Mouse (Mus musculus) liver, embryonic 11.5 days (tissue): ENCODE results near the gene a. TPM values are rescaled to one million over a fixed set of nuclear protein-coding genes. Genes with fewer than 3 reads are reported as not detected.

Experiments used
- ATAC-seq: fragments of 200-750 bp; cut with Nextera tagmentation; replicated peaks from 2 replicates; pipeline ENCODE4 v1.8.0; 2017; ENCODE audit warnings: moderate number of reproducible peaks, mild to moderate bottlenecking, moderate TSS enrichment, moderate library complexity; ENCODE audit not compliant: low FRiP score
- DNase-seq: peaks from one replicate; pipeline ENCODE4 v3.0.0-alpha.2; 2017; ENCODE audit warnings: low spot score
- H3K27ac ChIP-seq: fragments of 300-500 bp; sonication (generic); 2 replicates; pipeline ENCODE4 v1.5.1; 2014; ENCODE audit warnings: mild to moderate bottlenecking, low read depth, low read length, control low read depth
- H3K27me3 ChIP-seq: fragments of 300-500 bp; sonication (generic); replicated peaks from 2 replicates; pipeline ENCODE4 v1.6.1; 2014; ENCODE audit warnings: low read length, mixed read lengths; ENCODE audit not compliant: control insufficient read depth, insufficient read depth
- H3K36me3 ChIP-seq: fragments of 300-500 bp; sonication (generic); 2 replicates; pipeline ENCODE4 v1.6.1; 2014; ENCODE audit warnings: mild to moderate bottlenecking, low read length, moderate library complexity, mixed read lengths; ENCODE audit not compliant: control insufficient read depth, insufficient read depth
- H3K4me1 ChIP-seq: fragments of 300-500 bp; sonication (generic); replicated peaks from 2 replicates; pipeline ENCODE4 v1.6.1; 2014; ENCODE audit warnings: low read length, mixed read lengths; ENCODE audit not compliant: control insufficient read depth, insufficient read depth
- H3K4me2 ChIP-seq: fragments of 300-500 bp; sonication (generic); 2 replicates; pipeline ENCODE4 v1.6.1; 2014; ENCODE audit warnings: mild to moderate bottlenecking, control low read depth, moderate library complexity
- H3K4me3 ChIP-seq: fragments of 300-500 bp; sonication (generic); 2 replicates; pipeline ENCODE4 v1.5.1; 2014; ENCODE audit warnings: low read depth, low read length, control low read depth
- H3K9ac ChIP-seq: fragments of 300-500 bp; sonication (generic); 2 replicates; pipeline ENCODE4 v1.6.1; 2014; ENCODE audit warnings: low read depth, low read length, control low read depth
- H3K9me3 ChIP-seq: fragments of 300-500 bp; sonication (generic); 2 replicates; pipeline ENCODE4 v1.6.1; 2016; ENCODE audit warnings: low read length, inconsistent platforms, mixed read lengths; ENCODE audit not compliant: control insufficient read depth
- WGBS: fragments of 180-500 bp; shearing (Covaris S2); extraction: QIAGEN DNeasy Blood & Tissue Kit; methylation state at CpG from one replicate; pipeline ENCODE4 v1.1.7; 2014; 5-methylcytosine and 5-hydroxymethylcytosine counted together
- polyA plus RNA-seq: library from polyadenylated mRNA; unstranded; fragments of >200 nt; fragmentation: Nextera tagmentation; extraction: Ambion mirVana; gene quantifications from 2 replicates; pipeline ENCODE4 v1.2.1, GENCODE M21; 2014

The a gene
- polyA plus RNA-seq, 1 experiment from 2014 or later: 0.62 TPM

DNA sequence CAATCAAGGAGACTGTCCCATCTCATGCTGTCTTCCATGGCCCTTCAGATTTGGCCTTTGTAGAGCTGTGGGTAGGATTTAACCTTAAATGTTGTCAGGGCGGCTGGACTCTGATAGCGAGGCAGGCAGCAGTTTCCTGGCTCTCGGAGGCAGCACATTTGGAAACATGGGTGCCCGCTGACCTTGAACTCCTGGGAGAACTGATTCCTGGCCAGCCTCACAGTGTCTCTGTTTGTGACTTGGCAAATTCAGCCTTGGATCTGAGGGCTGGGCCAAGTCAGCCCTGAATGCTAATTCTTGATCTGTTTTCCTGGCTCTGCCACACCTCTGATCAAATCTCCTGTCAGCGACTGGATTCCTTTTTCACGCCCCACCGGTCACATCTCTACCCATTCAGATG is 14.7 kb upstream of the a start:
- Histone ChIP-seq H3K4me2 (no peak overlapping the region), H3K27ac (no peak overlapping the region), H3K36me3 (no peaks in the 10 kb centered on the region), H3K4me3 (no peak overlapping the region), H3K27me3 (no peaks in the 10 kb centered on the region), H3K4me1 (no peaks in the 10 kb centered on the region), H3K9ac (no peak overlapping the region), H3K9me3 (no peaks in the 10 kb centered on the region)
- no peak for DNase-seq
- 56% methylated on average over 7 of the region's 7 CpGs for WGBS
- no peak for ATAC-seq

- Histone ChIP-seq H3K27ac (no peak overlapping the region), H3K9me3 (no peaks in the 10 kb centered on the region), H3K9ac (no peak overlapping the region), H3K27me3 (no peaks in the 10 kb centered on the region), H3K4me2 (no peak overlapping the region), H3K36me3 (no peaks in the 10 kb centered on the region), H3K4me3 (no peak overlapping the region), H3K4me1 (no peaks in the 10 kb centered on the region)
- ATAC-seq: no peak
- 67% methylated on average over 3 of the region's 3 CpGs for WGBS
- no peak for DNase-seq
Observed at GRCm38 (mm10) chr2:154779648-154780047, 11.6 kb upstream of the a start.

GRCm38 (mm10) chr2:154782361-154782760 is 8.8 kb upstream of the a start:
- Histone ChIP-seq H3K9me3 (no peaks in the 10 kb centered on the region), H3K4me3 (no peak overlapping the region), H3K4me1 (peaks cover 17% of the 10 kb centered on the region), H3K36me3 (no peaks in the 10 kb centered on the region), H3K9ac (no peak overlapping the region), H3K27ac (no peak overlapping the region), H3K27me3 (no peaks in the 10 kb centered on the region), H3K4me2 (no peak overlapping the region)
- DNase-seq: no peak
- WGBS: 74% methylated on average over 4 of the region's 4 CpGs
- no peak for ATAC-seq

DNA sequence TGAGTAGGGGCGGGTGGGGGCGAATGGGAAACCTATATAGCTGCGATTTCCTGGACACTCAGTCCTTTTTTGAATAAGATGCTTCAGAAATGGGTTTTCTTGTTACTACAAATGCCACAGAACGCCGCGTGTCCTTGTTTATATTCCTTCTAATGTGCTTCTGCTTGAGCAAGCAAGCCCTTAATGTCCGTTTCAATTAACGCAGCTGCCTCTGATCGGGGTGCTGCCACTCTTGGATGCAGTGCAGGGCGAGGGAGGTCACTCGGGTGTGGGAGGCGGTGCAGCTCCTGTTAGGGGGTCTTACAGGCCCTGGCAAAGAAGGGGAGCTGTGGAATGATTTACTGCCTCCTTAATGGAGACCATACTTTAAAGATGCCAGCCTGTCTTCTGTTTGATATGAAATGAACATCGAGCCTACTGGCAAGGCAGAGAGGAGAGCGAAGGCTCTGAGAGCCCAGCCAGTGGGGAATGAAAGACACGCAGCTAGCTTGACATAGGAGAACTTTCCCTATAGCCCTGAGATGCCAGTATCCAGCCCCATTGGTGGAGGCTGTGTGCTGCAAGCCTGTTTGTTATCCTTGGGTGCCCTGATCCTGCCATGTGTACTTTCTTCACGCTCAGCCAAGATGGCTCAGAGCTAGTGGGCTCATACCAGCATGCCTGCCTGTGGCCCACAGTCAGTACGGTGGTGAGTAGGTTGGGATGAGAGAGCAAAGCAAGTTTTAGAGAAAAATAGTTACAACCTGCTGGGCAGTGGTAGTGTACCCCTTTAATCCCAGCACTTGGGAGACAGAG is 8.1 kb upstream of the a start:
- ATAC-seq: no peak
- no peak overlapping the region for H3K4me3 ChIP-seq
- H3K9me3 ChIP-seq: no peaks in the 10 kb centered on the region
- H3K36me3 ChIP-seq: no peaks in the 10 kb centered on the region
- no peak overlapping the region for H3K27ac ChIP-seq
- 79% methylated on average over 17 of the region's 17 CpGs for WGBS
- H3K27me3 ChIP-seq: no peaks in the 10 kb centered on the region
- H3K4me1 ChIP-seq: peaks cover 17% of the 10 kb centered on the region
- no peak overlapping the region for H3K4me2 ChIP-seq
- H3K9ac ChIP-seq: 0 out of 2 replicates have a peak overlapping the region, but pooled peaks have one; percentile 9
- DNase-seq: no peak

DNA sequence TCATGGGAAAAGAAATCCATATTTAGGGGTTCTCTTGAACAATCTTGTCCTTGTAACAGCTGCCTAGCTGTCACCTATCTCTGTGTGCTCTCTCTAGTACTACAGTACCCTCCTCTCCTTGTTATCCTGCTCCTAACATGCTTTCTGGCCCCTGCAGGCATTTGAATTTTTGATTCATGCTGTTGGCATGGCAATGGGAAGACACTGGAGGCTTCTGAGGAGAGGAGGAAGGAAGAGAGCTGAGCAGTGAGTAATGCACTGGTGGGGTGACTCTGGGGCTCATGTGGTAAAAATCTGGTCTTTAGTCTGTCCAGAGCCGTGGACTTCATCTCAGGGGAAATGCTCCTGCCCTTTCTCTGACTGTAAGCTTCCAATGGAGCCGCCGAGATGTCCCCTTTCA is 5.9 kb upstream of the a start:
- WGBS: 63% methylated on average over 3 of the region's 3 CpGs
- DNase-seq (no peak), ATAC-seq (no peak)
- Histone ChIP-seq H3K27ac (no peak overlapping the region), H3K9me3 (no peaks in the 10 kb centered on the region), H3K27me3 (no peaks in the 10 kb centered on the region), H3K9ac (no peak overlapping the region), H3K4me2 (no peak overlapping the region), H3K36me3 (no peaks in the 10 kb centered on the region), H3K4me1 (peaks cover 28% of the 10 kb centered on the region), H3K4me3 (no peak overlapping the region)

- peak overlapping the region; percentile 68 for H3K27ac ChIP-seq
- ATAC-seq: peak; percentile 37
- H3K4me1 ChIP-seq: peaks cover 28% of the 10 kb centered on the region
Observed at GRCm38 (mm10) chr2:154786187-154786586, 5.0 kb upstream of the a start.

GRCm38 (mm10) chr2:154786776-154787175 is 4.4 kb upstream of the a start:
- peak overlapping the region; percentile 68 for H3K27ac ChIP-seq
- H3K4me2 ChIP-seq: peak overlapping the region; percentile 48
- H3K4me3 ChIP-seq: no peak overlapping the region
- 81% methylated on average over 11 of the region's 11 CpGs for WGBS
- no peaks in the 10 kb centered on the region for H3K27me3 ChIP-seq
- ATAC-seq (no peak), DNase-seq (no peak)
- no peaks in the 10 kb centered on the region for H3K9me3 ChIP-seq
- H3K4me1 ChIP-seq: peaks cover 28% of the 10 kb centered on the region
- peak overlapping the region; percentile 43 for H3K9ac ChIP-seq
- no peaks in the 10 kb centered on the region for H3K36me3 ChIP-seq

More at GRCm38 (mm10) chr2:154786187-154786586, 5.0 kb upstream of the a start:
- H3K9ac ChIP-seq: peak overlapping the region; percentile 43
- H3K36me3 ChIP-seq: no peaks in the 10 kb centered on the region
- H3K4me3 ChIP-seq: no peak overlapping the region
- peak overlapping the region; percentile 48 for H3K4me2 ChIP-seq
- no peaks in the 10 kb centered on the region for H3K27me3 ChIP-seq
- peak; percentile 64 for DNase-seq
- 31% methylated on average over 3 of the region's 3 CpGs for WGBS
- H3K9me3 ChIP-seq: no peaks in the 10 kb centered on the region

- H3K4me3 ChIP-seq: no peak overlapping the region
- H3K9me3 ChIP-seq: no peaks in the 10 kb centered on the region
- 70% methylated on average over 6 of the region's 6 CpGs for WGBS
- H3K27ac ChIP-seq: no peak overlapping the region
- peaks cover 47% of the 10 kb centered on the region for H3K4me1 ChIP-seq
- ATAC-seq (no peak), DNase-seq (no peak)
- no peaks in the 10 kb centered on the region; the same call in 1 of the 2 replicates for H3K36me3 ChIP-seq
- peak overlapping the region; percentile 80; the same call in 1 of the 2 replicates for H3K4me2 ChIP-seq
- H3K27me3 ChIP-seq: no peaks in the 10 kb centered on the region
- H3K9ac ChIP-seq: no peak overlapping the region
Observed at GRCm38 (mm10) chr2:154789381-154789780, 1.8 kb upstream of the a start.
